Mouse (Mus musculus) G1E (cell line): Measurements from ENCODE around the gene Kcnip1.

Source experiments
- CTCF ChIP-seq: IDR thresholded peaks from 2 replicates; pipeline ENCODE4 v1.5.1; 2012; ENCODE audit warnings: low read depth, low read length, inconsistent platforms, mixed read lengths
- GATA1 ChIP-seq: IDR thresholded peaks from 2 replicates; pipeline ENCODE4 v1.6.1; 2012; ENCODE audit warnings: borderline replicate concordance, low read length, inconsistent platforms, mixed read lengths
- GATA2 ChIP-seq: IDR thresholded peaks from 2 replicates; pipeline ENCODE4 v1.6.1; 2012; ENCODE audit warnings: low read depth, low read length, inconsistent platforms, borderline replicate concordance
- POLR2AphosphoS5 ChIP-seq: IDR thresholded peaks from 2 replicates; pipeline ENCODE4 v1.6.1; 2012; ENCODE audit warnings: low read depth, low read length, inconsistent platforms; ENCODE audit not compliant: insufficient replicate concordance
- TAL1 ChIP-seq: conservative IDR thresholded peaks from 2 replicates; pipeline ENCODE4 v1.6.1; 2012; ENCODE audit warnings: low read depth, low read length, inconsistent platforms, mixed read lengths

DNA sequence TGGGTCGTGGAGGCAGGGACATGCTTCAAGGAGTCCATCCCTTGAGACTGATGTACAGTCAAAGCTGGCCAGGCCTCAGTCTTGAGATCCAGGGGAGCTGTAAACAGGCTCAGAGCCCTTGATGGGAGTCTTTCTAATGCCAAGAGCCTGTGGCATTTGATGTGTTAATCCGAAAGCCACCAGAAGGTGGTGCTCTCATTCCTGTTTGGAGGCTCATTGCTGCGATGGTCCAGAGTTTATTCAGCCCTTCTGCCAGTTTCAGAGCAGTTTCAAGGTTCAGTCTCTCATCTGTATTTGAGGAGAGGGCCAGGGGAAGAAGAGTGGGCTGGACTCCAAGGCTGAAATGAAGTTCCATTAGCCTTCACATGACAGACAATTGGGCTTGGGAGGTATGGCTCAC lies 259.7 kb downstream of the Kcnip1 start:
- TF ChIP-seq GATA2: no peak
- no peak for TF ChIP-seq CTCF
- no peak for TF ChIP-seq TAL1
- no peak for TF ChIP-seq POLR2AphosphoS5
- no peak for TF ChIP-seq GATA1
